Mouse (Mus musculus): ENCODE measurements around the gene Prss47. TPM values are rescaled to one million over a fixed set of nuclear protein-coding genes. Genes with fewer than 3 reads are reported as not detected.

Gene Prss47
- polyA plus RNA-seq (2014; fragmentation: Illumina TruSeq; extraction: RNeasy Lipid Tissue Mini Kit (QIAGEN cat#74804); ENCODE audit: low read depth, low replicate concordance) = not detected

DNA sequence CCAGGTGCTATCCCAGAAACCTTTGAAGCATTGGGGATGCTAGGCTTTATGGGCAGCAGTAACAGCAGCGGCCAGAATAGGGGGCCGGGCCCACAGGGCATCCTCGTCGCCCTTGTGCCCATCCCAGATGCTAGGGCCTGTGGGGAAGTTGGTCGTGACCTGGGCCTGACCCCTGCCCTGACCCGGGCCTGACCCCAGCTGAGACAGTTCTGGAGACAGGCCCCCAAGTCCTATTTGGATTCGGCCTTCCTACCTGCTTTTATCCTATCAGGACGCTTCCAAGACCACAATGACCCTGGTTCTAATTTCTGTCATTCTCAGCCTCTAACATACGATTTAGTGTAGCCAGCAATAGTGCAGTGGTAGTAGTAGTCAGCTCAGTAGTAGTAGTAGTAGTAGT is at the start of gene Prss47:
TSS of gene Prss47 (minus strand) at position 101 of the 400 bp plus-strand sequence.

DNA sequence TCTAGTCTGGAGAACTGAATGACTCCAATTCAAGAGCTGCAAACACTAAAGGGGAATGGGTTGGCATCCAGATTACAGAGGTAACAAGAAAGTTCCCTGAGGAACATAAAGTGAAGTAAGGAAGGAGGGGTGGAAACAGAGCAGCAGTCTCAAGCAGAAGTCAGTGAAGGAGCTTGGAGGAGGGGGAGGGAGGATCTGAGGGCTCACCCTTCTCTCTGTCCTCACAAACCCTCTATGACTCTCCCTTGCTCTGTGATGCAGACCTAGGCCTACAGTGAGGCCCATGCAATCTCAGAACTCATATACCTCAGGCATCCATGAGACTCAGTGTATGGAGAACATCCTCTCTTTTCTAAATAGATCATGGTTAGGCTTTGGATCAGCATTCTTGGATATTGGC is 19.8 kb downstream of the Prss47 start, which contains the start of gene Spata31d1c:
TSS of gene Spata31d1c (plus strand) at position 301 of the 400 bp plus-strand sequence.

Other genes with a start within 250 kb of the Prss47 start
- not detected for gene Cntnap3, start 148.8 kb downstream of the Prss47 start, polyA plus RNA-seq (2014; fragmentation: Illumina TruSeq; extraction: RNeasy Lipid Tissue Mini Kit (QIAGEN cat#74804); ENCODE audit: low read depth, low replicate concordance)
- not detected for gene Spata31, start 135.4 kb downstream of the Prss47 start, polyA plus RNA-seq (2014; fragmentation: Illumina TruSeq; extraction: RNeasy Lipid Tissue Mini Kit (QIAGEN cat#74804); ENCODE audit: low read depth, low replicate concordance)
- not detected for gene Spata31d1c, start 19.7 kb downstream of the Prss47 start, polyA plus RNA-seq (2014; fragmentation: Illumina TruSeq; extraction: RNeasy Lipid Tissue Mini Kit (QIAGEN cat#74804); ENCODE audit: low read depth, low replicate concordance)
- gene Mfsd14b, start 60.2 kb upstream of the Prss47 start, polyA plus RNA-seq (2014; fragmentation: Illumina TruSeq; extraction: RNeasy Lipid Tissue Mini Kit (QIAGEN cat#74804); ENCODE audit: low read depth, low replicate concordance) = 13.0 TPM
- not detected for gene Olfr465-ps1, start 85.3 kb upstream of the Prss47 start, polyA plus RNA-seq (2014; fragmentation: Illumina TruSeq; extraction: RNeasy Lipid Tissue Mini Kit (QIAGEN cat#74804); ENCODE audit: low read depth, low replicate concordance)
- not detected for gene Olfr466, start 97.5 kb upstream of the Prss47 start, polyA plus RNA-seq (2014; fragmentation: Illumina TruSeq; extraction: RNeasy Lipid Tissue Mini Kit (QIAGEN cat#74804); ENCODE audit: low read depth, low replicate concordance)
- not detected for gene Nlrp4f, start 153.2 kb upstream of the Prss47 start, polyA plus RNA-seq (2014; fragmentation: Illumina TruSeq; extraction: RNeasy Lipid Tissue Mini Kit (QIAGEN cat#74804); ENCODE audit: low read depth, low replicate concordance)
- gene Gm10775, start 206.8 kb upstream of the Prss47 start, polyA plus RNA-seq (2014; fragmentation: Illumina TruSeq; extraction: RNeasy Lipid Tissue Mini Kit (QIAGEN cat#74804); ENCODE audit: low read depth, low replicate concordance) = not detected
- 18.2 TPM for gene Zfp369, start 226.1 kb upstream of the Prss47 start, polyA plus RNA-seq (2014; fragmentation: Illumina TruSeq; extraction: RNeasy Lipid Tissue Mini Kit (QIAGEN cat#74804); ENCODE audit: low read depth, low replicate concordance)

Measured in heart, adult 10 weeks (tissue).